Mouse (Mus musculus) T-cell, adult 2 months (primary cell): ENCODE data around the gene Tor1b.
"Not testable (repeated sequence)": the region's sequence is repeated elsewhere in the genome, so short reads cannot be mapped to it uniquely, and the experiment has no call there.

Experiments
- DNase-seq: peaks from one replicate; pipeline ENCODE4 v3.0.0; 2022; ENCODE audit warnings: low spot score

Tor1b gene

GRCm38 (mm10) chr2:30952824-30953490 is at the start of gene Tor1b:
Gene Tor1b, plus strand, starts transcription at chr2:30952959.
- peak; percentile 88 for DNase-seq

GRCm38 (mm10) chr2:30904231-30904630 is 48.5 kb upstream of the Tor1b start:
- no peak for DNase-seq

GRCm38 (mm10) chr2:30904991-30905390 is 47.8 kb upstream of the Tor1b start:
- no peak for DNase-seq

- no peak for DNase-seq
Measured at GRCm38 (mm10) chr2:30905906-30906305, 46.9 kb upstream of the Tor1b start.

- no peak for DNase-seq
Measured at GRCm38 (mm10) chr2:30906641-30907040, 46.1 kb upstream of the Tor1b start.

GRCm38 (mm10) chr2:30912291-30912773 is 40.4 kb upstream of the Tor1b start:
- no peak for DNase-seq

- no peak for DNase-seq
Measured at GRCm38 (mm10) chr2:30913022-30913421, 39.7 kb upstream of the Tor1b start.

- no peak for DNase-seq
Measured at GRCm38 (mm10) chr2:30914836-30915235, 37.9 kb upstream of the Tor1b start.

GRCm38 (mm10) chr2:30915376-30915775 is 37.4 kb upstream of the Tor1b start:
- no peak for DNase-seq

- not testable (repeated sequence) for DNase-seq
Measured at GRCm38 (mm10) chr2:30915933-30916332, 36.8 kb upstream of the Tor1b start.

GRCm38 (mm10) chr2:30917649-30918048 is 35.1 kb upstream of the Tor1b start:
- no peak for DNase-seq

- no peak for DNase-seq
Measured at GRCm38 (mm10) chr2:30918126-30918525, 34.6 kb upstream of the Tor1b start.

GRCm38 (mm10) chr2:30918780-30919329 is 33.9 kb upstream of the Tor1b start:
- no peak for DNase-seq

- DNase-seq, result no peak
Measured at GRCm38 (mm10) chr2:30920216-30920615, 32.5 kb upstream of the Tor1b start.

- no peak for DNase-seq
Measured at GRCm38 (mm10) chr2:30923099-30923498, 29.7 kb upstream of the Tor1b start.

GRCm38 (mm10) chr2:30925181-30925580 is 27.6 kb upstream of the Tor1b start:
- DNase-seq, result no peak

GRCm38 (mm10) chr2:30926381-30926780 is 26.4 kb upstream of the Tor1b start:
- DNase-seq, result no peak

GRCm38 (mm10) chr2:30927151-30927781 is 25.5 kb upstream of the Tor1b start:
- DNase-seq, result no peak

GRCm38 (mm10) chr2:30927844-30928628 is 24.7 kb upstream of the Tor1b start:
- peak; percentile 59 for DNase-seq

GRCm38 (mm10) chr2:30928893-30929482 is 23.8 kb upstream of the Tor1b start:
- DNase-seq, result no peak

- DNase-seq, result peak; percentile 28
Measured at GRCm38 (mm10) chr2:30929483-30930045, 23.2 kb upstream of the Tor1b start, which contains the start of gene Ptges. Gene Ptges, minus strand, starts transcription at chr2:30929863.

GRCm38 (mm10) chr2:30930846-30931245 is 21.9 kb upstream of the Tor1b start:
- DNase-seq, result not testable (repeated sequence)
